Mouse (Mus musculus) heart, adult 2 months (tissue): Measurements from ENCODE around the gene Dusp12.

Experiments
- CTCF ChIP-seq: fragments of 200-600 bp; IDR thresholded peaks from 2 replicates; pipeline ENCODE4 v1.8.1; 2022; ENCODE audit warnings: antibody characterized with exemption, mild to moderate bottlenecking, moderate library complexity
- POLR2A ChIP-seq: fragments of 200-500 bp; IDR thresholded peaks from 2 replicates; pipeline ENCODE4 v1.6.1; 2011; ENCODE audit warnings: mild to moderate bottlenecking, low read depth, low read length, control low read depth; ENCODE audit not compliant: insufficient read depth

DNA sequence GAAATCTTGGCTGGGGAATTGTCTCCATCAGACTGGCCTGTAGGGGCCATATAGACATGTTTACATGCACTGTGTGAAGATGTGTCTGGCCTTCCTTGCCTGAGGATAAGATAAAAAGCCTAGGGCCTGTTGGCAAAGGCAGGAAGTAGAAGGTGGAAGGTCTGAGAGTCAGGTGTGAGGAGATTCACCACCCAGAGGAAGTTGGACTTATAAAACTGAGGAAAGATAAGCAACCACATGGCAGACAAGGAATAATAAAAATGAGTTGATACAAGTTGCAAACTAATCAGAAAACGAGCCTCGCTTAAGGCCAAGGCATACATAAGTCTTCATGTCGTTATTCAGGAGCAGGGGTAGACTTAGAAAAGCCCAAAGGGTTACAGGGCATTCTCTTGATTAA lies 9.7 kb downstream of the Dusp12 start:
- no peak for TF ChIP-seq POLR2A
- TF ChIP-seq CTCF = no peak
